Mouse (Mus musculus): ENCODE results near the gene Pycard. TPM values are rescaled to one million over a fixed set of nuclear protein-coding genes. Genes with fewer than 3 reads are reported as not detected.
"Not testable (repeated sequence)": the region's sequence is repeated elsewhere in the genome, so short reads cannot be mapped to it uniquely, and the experiment has no call there.

The Pycard gene
- polyA plus RNA-seq, 2 experiments from 2014 or later = 429 to 455 TPM

DNA sequence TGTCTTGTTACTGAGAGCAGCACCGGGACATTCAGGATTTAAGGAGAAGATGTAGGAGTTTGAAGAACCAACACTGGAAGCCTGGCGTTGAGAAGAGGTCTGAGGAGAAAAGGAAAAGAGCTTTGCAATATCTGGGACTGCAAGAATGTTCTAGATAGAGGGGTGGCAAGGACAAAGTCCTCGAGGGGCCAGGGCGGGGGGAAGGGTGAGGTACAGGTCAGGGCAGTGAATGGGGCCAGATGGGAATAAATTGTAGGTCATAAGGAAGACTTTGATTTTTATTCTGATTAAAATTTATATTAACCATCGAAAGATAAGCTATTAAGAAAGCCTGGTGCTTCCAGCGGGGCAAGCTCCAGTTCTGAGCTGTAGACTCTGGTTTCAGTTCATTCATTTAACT, 9.4 kb upstream of the Pycard start:
- ATAC-seq = no peak

DNA sequence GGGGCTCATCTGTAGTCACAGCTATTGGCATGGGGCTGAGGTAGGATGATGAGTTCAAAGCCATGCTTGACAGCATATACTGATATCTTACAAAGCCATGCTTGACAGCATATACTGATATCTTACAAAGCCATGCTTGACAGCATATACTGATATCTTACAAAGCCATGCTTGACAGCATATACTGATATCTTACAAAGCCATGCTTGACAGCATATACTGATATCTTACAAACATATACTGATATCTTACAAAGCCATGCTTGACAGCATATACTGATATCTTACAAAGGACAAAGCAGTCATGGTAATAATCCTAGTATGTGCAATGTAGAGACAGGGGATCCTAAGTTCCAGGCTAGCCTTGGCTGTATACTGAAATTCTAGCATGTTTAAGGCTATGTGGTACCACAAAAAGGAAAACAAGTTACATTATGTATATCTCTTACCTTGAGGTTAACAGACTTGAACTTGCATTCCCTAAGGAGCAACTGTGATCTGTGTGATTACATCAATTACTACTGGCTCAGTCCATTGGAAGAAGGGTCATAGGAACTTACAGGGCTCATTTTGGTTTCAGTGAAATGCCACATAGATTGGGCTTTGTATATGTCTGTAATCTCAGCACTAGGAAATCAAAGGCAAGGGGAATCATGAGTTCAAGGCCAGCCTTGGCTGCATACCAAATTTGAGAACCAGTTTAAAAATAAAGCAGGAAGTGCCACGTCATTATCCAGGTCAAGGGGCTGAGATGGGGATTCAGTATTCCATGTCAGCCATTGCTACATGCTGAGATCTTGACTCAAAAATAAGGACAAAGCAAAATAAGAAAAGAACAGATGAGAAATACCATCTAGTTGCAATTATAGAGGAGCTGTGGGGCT, 6.6 kb upstream of the Pycard start:
- ATAC-seq = no peak

DNA sequence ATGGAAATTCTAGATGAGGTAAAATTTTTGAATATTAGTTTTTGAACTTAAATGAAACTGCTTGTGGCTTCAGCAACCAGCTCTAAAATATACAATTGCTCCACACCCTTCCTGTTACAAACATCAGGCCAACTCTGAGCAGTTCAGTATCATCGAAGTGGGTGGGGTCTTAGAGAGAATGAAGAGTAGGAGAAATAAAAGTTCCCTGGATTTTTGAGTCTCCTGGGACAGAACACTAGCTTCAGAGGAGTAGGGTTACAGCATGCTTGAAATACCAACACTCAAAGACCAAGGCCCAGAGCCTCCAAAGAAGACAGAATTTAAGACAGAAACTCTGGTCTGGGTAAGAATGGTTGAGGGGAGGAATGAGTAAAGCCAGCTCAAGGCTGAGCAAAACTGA, 5.8 kb upstream of the Pycard start:
- ATAC-seq = no peak

DNA sequence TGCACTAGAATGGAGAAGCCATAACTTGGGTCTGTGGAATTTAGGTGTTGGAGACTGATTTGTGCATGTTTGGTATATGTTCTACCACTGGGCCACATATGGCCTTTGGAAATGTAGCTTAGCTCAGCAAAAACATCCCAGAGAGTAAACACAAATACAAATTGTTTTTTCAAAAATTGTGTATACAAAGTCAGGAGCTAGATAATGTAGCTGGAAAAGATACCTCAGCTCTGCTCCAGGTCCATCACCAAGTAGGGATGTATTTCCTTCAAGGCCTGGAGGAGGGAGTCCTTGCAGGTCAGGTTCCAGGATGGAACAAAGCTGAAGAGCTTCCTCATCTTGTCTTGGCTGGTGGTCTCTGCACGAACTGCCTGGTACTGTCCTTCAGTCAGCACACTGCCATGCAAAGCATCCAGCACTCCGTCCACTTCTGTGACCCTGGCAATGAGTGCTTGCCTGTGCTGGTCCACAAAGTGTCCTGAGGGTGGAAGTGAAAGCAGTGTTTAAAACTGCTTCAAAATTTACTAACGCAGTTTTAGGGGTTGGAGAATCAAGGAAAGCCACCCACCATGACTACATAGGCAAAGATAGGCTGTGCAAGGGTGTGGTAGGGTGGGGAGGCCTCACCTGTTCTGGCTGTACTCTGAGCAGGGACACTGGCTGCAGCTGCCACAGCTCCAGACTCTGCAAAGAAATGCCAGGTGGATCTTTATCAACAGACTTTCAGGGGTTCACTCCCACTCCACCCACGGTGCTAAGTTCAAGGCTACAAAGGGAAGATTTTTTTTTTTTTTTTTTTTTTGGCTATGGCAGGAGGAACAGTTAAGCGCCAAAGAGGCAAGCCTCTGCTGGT, 953 bp downstream of the Pycard start:
- ATAC-seq = no peak

DNA sequence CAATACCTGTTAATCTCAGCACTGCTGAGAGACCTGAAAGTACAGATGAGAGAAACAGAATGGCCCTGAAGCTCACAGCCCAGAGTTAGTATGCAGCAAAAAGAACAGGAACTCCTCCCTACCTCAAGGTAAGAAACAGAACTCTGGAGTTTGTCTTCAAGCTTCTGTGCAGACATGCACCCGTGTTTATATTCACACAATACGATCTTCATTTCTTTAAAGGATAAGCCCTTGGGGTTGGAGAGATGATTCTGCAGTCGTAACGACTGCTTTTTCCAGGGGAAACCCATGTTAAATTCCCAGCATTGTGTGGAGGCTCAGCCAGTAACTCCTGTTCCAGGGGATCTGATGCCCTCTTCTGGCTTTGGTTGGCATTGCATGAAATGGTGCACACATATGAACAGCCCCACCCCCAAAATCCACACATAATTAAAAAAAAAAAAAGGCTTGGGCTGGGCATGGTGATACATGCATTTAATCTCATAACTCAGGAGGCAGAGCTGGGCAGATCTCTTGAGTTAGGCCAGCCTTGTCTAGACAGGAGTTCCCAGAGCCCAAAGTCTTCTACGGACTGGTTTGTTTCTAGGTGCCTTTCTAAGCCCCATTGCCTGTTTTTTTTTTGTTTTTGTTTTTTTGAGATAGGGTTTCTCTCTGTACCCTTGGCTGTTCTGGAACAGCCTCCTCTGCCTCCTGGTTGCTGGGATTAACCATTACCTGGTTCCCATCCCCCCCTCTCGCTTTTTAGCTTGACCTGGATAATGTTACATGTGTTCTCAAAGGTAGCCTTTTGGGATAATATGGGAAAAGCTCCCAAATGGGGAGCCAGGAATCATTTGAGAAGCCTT, 1.8 kb downstream of the Pycard start:
- ATAC-seq = no peak

DNA sequence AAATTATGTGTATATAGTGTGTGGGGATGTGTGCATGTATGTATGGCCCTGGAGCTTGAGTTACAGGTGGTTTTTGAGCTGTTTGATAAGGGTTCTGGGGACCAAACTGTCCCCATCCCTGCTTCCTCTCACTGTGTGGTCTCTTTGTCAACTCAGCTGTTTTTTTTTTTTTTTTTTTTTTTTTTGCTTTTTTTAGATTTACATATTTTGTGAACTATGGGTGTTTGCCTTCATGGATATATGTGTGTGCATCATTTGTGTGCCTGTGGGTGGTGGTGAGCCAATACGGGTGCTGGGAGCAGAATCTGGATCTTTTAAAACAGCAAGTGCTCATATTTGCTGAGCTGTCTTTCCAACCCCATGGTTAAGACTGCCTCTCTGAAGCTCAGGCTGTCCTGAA, 4.8 kb downstream of the Pycard start:
- no peak for ATAC-seq

DNA sequence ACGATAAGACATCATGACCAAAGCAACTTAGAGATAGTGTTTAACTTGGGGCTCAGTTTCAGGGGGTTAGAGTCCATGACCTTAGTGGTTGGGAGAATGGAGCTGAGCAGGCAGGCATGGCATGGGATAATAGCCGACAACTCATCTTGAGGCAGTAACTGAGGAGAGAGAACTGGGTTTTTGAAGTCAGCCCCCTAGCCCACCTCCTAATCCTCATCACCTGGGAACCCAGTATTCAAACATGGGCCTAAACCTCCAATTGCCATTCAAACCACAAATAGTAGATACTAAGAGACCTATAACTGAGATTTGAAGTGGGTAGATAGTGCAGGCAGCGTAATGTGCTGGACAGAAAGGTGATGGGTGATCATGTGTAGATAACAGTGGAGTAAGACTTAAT, 13.1 kb downstream of the Pycard start:
- ATAC-seq = no peak

DNA sequence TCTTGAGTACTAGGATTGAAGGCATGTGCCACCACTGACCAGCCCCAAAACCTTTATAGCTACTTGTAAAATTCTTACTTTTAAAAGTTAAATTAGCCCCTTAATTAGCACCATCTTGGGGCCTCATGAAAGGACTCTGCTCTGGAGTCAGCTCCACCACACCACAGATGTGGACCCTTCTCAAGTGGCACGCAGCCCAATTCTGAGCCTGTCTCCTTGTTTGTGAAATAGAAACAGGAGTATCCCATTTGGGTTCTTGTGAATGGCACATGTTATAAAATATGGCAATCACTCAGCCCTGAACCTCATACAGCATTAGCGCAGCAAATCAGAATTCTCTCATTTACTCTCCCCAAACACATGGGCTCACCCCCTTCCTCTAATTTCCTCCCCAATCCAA, 14.8 kb downstream of the Pycard start:
- no peak for ATAC-seq

DNA sequence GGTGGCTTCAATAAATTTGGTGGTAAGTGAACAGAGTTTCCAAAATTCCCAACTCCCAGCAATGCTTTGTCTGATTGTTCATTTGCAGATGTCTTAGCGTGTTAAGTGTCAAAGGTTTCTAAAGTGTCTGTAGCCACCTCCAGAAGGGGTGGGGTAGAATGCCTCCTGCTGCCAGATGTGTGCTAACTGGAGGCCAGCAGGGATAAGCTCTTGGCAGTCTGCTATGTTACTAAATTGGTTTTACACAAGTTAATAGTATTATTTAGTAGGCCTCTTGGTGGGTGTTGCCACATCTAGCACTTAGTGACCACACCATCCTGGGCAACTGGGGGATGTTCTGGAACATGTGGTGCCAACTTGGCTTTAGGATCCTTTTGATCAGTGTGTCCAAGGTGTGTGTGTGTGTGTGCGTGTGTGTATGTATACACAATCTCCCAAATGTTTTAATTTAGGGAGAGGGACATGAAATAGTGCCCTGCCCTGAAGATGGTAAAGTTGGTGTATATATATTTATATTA, 19.2 kb downstream of the Pycard start:
- no peak for ATAC-seq

DNA sequence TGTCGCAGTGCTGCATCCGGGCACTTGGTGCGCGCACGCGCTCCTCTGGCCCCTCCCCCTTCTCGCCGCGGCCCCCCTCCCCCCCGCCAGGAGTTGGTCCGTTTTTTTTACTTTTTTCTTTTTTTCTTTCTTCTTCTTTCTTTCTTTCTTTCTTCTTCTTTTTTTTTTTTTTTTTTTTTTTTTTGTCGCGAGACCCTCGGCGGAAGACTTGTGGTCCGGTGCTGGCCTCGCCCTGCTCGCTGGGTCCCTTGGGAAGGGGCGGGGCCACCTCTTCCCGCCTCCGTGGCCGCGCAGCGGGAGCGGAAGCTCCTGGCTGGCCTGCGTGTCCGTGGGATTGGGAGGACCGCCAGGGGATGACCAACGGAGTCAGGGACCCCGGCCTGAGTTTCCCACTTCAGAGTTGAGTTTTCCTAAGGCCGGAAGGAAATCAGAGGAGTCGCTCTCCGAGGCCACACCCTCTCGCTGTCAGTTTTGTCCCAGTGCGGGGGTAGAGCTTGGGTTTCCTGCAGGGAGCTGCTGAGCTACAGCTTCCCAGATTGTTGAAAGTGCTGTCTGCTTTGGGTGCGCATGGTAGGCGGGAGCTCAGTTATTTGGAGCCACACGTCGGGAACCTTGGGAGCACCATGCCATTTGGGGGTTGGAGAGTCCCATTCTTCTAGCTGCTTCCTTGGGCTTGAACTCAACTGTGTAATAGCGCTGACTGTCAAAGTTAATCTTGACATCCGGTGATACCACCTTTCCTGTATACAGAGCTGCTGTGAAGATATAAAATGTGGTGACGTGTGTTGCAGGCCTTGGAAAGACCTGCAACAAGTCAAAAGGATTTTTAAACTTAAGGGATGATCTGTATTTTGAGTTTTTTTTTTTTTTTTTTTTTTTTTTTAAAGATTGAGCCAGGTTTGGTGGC, 25.5 kb downstream of the Pycard start:
- peak; percentile 55 for ATAC-seq

DNA sequence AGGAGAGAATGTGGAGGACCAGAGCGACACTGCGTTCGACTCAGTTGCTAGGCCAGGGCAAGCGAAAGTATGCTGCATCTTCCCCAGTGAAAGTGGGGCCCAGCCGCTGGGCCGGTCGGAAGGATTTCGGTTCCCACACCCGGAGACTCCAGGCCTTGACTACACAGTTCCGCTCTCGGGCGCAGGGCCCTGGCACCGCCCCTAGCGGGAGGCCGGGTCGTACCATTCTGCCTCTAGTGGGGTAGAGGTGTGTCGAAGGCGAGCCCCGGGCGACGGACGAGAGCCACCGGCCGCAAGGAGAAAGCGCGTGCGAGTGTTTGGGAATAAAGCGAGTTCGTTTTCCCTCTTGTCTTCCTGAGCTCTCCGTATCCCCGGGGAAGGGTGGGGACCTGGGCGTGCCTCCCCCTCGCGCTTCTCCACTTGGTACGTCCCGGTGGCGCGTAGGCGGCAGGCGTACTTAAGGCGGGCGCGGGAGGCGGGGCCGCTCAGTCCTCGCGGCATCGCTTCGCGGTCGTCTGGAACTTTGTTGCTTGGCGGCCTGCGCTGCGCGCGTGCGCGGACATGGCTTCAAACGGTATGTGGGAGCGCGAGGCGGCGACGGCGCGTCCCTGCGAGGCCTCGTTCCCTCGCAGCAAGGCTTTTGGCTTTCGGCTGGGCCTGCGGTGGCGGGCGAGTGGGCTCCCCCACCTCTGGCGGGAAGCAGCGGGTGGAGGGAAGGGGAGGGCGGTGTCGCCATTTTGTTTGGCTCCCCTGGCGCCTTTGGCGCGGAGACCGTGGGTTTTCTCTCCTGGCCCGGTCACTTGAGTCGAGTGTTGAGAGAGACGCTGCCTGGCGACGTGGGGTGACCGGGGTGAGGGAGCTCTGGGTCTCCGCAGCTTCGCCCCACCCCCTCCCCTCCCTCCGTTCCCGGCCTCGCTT, 26.4 kb downstream of the Pycard start, which contains the start of gene Fus:
TSS of gene Fus (plus strand) at position 454 of the 918 bp plus-strand sequence.
- ATAC-seq = peak; percentile 82

DNA sequence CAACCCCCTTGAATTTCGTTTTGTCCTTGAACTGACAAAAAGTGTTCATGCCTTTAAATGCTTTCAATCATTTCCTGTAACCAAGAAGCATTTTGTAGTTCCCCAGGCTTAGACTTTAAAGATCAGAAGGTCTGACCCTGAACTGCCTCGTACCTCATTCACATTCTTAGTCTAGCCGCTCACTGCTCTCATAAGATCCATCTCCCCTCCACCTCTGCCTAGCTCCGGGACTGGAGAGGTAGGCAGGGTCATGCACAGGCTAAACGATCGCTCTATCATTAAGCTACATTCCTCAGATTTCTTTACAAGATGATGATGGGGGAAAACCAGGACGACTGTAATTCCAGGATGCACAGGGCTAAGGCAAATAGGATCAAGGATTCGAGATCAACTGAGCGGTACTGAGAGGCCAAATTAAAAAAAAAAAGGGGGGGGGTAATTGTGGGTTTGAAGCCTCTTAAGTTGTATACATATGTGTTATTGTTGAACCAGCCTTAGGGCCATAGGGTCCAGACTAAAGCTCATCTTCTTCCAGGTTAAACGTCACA, 27.2 kb downstream of the Pycard start:
- ATAC-seq = no peak

DNA sequence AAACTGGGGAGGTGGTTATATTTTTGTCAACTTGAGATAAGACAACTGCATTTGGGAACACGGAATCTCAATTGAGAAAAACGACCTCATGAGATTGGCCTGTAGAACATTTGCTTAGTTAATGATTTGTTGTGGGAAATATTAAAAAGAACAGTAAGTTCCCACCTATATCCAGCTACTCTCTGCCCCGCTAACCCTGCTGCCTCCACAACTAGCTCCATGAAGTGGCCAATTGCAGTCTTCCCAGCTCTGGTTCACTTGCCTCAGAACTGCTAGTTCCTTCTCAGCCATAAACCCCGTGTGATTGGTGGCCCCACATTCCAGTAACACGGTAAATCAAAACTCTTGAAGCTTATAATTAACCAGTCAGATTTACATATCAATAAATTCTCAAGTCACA, 34.3 kb downstream of the Pycard start:
- no peak for ATAC-seq

DNA sequence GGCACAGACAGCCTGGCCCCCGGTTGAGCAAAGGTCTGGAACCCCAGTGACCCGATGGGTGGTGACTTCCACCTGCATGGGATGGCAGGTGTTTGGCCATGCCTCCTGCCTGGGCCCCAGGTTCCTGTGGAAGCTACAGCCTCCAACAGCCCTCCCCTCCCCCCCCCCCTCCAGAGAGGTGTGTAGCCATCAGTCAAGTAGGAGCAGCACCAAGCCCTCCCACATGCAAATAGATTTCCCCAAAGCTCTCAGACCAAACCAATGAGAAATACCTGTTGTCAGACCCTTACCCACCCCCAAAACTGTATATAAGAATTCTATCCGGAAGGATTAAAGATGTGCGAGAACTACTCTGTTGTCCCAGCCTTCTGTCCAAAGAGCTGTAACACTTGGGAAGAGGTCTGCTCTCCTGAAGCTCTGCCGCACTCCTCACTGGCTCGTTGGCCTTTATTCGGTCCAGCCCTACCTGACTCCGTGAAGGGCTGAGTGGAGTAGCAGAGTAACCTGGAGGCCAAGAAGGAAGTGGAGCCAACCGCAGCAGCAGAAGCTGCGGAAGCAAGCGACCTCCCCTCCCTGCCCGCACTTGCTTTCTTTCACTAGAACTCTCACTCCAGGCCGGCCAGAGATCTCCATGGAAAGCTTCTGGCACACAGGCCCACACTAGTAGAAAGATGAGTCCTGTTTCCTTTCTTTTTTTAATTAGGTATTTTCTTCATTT, 40.6 kb downstream of the Pycard start:
- peak; percentile 46 for ATAC-seq

DNA sequence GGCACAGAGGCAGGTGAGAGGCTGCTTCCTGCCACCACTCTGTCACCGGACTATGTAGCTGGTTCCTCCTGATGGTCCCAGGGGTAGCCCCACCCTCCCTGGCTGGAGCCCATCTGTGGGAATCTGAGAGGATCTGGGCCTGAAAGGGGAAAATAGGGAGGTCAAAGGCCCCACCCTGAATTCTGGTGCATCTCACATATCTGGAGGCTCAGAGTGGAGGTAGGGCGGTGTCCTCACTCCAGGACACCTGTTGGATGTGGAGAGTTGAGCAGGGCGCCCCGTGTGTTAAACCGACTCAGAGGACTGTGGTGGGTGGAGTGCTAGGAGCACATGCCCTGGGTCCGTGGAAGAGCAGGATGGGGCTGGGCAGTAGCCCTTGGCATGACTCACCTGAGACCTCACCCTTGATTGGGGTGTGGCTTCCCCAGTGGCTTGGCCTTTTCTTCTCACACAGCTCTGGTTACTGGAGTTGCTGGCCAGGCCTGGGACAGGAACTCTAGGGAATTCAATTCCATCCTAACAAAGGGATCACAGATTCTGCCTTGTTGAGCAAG, 47.1 kb downstream of the Pycard start, which contains the start of gene Prss36:
TSS of gene Prss36 (minus strand) at position 256 of the 554 bp plus-strand sequence.
- ATAC-seq = no peak

DNA sequence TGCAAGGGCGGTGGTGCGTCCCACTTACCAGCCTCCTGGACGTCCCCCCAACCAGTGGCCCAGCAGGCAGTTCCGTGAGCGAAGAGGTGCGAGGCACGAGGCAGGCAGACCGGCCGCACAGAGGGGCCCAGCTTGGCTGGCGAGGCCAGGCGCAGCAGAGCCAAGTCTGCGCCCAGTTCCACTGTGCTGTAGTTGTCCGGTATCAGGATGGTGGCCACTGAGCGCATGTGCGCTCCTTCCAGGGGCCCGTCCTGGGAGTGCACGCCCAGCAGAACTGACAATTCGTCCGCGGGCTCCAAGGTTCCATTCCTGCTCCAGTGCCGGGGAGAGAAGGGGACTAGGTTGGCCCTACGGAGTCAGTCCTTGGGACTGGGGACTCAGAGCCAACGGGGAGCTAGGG, 49.1 kb downstream of the Pycard start:
- no peak for ATAC-seq

DNA sequence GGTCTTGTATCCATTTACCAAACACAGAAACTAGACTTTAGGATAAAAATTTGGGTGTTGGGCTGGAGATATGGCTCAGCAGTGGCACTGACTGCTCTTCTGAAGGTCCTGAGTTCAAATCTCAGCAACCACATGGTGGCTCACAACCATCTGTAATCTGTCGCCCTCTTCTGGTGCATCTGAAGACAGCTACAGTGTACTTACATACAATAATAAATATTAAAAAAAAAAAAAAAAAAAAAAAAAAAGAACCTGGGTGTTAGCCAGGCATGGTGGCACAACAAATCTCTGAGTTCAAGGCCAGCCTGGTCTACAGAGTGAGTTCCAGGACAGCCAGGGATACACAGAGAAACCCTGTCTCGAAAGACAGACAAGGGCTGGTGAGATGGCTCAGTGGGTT, 51.6 kb downstream of the Pycard start:
- ATAC-seq = not testable (repeated sequence)
